Mouse (Mus musculus) sigmoid colon, adult 10 weeks (tissue): Measurements from ENCODE around the gene Gm44805. TPM values are rescaled to one million over a fixed set of nuclear protein-coding genes. Genes with fewer than 3 reads are reported as not detected.

Experiments used
- polyA plus RNA-seq: library from polyadenylated mRNA; stranded (reverse); fragments of 350-450 nt; fragmentation: Illumina TruSeq; extraction: RNeasy Lipid Tissue Mini Kit (QIAGEN cat#74804); gene quantifications from one replicate; pipeline ENCODE4 v1.2.3, GENCODE M21; 2014; ENCODE audit warnings: low read depth, low replicate concordance

Gene Gm44805
- 0.98 TPM for polyA plus RNA-seq

DNA sequence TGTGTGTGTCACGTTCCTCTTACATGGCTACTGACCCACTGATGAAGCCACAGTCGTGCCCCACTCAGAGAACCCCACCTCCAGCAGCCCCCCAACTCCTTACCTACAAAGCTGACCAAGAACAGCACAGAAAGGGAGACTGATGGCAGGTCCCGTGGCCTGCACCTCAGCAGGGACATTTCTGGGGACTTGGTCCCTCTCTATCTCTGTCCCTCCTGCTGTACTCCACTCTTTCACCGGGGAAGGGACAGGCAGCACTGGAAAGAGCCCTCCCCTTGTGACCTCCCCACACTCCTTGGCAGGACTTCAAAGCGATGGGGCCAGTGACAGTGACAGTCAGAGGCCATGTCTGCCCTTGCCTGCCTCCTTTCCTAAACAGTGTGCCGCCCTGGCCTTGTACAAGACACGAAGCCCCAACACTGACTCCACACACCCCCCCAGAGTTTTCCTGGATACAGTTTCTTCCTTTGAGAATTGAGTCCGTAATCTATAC, at the start of gene Gm44805, which contains the start of gene Apoc4:
Gene Gm44805 (minus strand): TSS at position 222 of the 493 bp plus-strand sequence.
Gene Apoc4 (minus strand): TSS at position 278 of the 493 bp plus-strand sequence.

DNA sequence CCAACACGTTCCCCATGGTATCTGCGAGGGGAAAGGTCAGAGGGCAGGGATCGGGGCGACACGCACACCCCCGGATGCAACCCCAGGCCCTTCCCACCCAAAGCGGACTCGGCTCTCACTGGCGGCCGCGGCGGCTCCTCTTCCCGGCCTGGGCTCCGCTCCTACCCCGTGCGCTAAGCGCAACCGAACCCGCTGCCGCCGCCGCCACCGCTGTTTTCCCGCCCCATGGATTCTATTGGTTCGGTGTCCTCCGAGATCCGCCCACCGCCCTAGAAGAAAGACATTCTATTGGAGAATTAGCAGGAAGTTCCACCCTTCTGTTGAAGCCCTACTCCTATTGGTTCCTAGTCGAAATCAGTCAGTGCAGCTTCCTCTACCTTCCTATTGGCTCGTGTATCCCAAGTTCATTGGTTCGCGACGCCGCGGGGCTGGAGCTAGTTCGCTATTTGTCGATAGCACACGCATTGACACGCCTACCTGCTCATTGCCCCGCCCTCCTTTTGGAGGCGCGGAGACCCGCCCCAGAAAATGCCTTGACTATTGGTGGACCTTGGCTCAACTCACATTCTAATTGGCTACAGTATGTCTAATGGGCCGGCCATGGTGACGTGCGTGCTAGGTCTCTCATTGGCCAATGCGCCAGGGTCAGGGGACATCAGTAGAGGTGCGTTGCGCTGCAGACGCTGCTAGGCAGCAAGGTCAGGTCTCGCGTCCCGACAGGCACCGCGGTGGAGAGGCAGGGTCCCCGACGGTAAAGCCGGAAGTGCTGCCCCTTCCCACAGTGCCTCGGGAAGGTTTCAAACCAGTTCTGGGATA, 34.2 kb upstream of the Gm44805 start, which contains the start of gene Tomm40:
Gene Tomm40 (minus strand): TSS at position 200 of the 816 bp plus-strand sequence.

DNA sequence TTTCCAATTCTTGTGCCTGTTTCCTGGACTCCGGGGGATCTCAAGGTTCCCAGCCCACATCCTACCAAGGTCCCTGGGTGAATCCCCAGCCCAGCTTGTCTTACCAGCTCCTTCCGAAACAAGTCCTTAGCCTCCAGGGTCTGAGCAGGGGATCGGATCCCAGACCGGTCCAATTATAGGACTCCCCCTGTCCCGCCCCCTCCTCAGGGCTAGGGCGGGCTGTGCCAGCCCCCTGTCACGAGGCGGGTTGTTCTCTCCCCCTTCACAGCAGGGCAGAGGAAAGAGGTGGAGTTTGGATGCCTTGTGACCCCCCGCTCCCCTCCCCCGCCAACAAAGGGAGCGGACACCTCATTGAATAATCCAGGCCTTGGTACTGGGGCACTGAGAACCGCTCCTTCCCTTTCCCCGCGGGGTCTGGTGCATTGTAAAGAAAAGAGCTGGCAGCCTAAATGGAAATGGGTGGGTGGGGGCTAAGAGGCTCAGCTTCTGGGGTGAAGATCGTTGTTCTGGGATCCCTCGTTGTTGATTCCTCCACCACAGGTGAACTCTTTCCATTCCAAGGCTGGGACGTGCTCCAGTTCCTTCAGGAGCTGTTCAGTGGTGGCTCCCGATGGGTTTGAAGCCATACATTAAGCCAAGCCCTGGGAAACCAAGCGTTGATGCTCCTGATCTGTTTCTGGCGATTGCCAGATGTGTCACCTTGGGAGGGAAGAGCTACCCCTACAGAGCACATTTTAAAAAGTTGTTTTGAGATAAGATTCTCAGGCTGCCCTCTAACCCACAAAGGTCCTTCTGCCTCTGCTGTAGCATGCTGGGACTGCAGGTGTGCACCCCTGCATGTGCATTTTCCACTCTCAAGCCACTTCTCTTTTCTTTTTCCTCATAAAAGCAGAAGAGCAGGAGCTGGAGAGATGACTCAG, 17.9 kb upstream of the Gm44805 start, which contains the start of gene Apoe:
Gene Apoe (minus strand): TSS at position 282 of the 920 bp plus-strand sequence.

DNA sequence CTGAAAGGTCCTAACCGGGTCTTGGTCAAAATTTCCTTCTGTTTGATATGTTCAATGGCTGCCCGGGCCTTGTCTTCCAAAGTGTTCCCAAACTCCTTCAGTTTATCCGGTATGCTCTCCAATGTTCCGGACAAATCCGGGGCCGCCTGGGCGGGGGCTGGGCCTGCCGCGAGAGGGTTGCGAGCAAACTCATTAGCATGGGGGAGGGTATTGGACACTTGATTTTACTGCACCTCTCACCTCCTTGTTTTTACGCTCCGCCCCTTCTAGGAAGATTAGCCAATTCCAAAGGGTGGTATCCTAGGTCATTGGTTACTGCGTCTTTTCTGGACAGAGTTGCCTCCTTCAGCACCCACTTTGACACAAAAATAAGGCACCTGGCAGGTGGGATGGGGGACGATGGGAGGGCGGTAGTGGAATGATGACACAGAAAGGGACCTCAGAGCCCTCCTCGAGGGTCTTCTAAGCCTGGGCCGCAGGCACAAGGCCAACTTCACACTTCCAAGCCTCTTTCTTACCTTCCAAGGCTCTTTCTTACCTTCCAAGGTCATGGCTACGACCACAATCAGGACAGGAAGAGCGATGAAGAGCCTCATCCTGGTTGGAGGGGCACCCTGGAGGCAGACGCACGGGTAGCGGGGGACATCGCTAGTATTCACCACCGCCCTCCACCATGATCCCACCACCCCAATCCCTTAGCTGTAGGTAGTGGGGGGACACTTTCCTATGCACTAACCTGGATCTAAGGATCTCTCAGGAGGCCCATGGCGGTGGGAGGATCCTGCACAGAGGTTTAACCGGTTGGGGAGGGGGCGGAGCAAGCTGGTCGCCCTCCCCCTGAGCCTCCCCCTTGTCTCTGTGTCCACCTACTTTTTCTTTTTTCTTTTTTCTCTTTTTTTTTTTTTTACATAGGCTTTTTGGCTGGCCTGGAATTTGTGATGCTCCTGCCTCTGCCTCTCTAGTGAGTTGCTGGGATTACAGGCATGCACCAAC, 10.9 kb upstream of the Gm44805 start, which contains the start of gene Apoc1:
Gene Apoc1 (minus strand): TSS at position 788 of the 993 bp plus-strand sequence.

DNA sequence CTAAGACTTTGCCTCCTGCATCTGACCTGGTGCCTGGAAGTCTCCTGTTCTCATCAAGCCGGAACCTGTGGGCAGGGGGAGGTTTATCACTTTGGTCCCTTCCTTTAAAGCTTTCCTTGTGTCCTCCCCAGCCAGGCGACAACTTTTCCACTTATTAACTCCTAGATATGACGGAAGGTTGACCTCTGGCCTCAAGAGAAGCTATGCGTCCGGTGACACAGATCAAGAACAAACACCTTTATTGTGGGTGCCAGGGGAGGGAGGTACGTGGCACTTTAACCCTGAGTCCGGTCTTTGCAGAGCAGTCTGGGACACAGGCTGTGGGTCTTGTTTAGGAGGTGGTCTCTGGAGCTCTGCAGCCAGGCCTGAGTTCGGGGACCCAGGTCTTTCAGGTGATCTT, 3.4 kb downstream of the Gm44805 start, which contains the start of gene Apoc2:
Gene Apoc2 (minus strand): TSS at position 70 of the 400 bp plus-strand sequence.

DNA sequence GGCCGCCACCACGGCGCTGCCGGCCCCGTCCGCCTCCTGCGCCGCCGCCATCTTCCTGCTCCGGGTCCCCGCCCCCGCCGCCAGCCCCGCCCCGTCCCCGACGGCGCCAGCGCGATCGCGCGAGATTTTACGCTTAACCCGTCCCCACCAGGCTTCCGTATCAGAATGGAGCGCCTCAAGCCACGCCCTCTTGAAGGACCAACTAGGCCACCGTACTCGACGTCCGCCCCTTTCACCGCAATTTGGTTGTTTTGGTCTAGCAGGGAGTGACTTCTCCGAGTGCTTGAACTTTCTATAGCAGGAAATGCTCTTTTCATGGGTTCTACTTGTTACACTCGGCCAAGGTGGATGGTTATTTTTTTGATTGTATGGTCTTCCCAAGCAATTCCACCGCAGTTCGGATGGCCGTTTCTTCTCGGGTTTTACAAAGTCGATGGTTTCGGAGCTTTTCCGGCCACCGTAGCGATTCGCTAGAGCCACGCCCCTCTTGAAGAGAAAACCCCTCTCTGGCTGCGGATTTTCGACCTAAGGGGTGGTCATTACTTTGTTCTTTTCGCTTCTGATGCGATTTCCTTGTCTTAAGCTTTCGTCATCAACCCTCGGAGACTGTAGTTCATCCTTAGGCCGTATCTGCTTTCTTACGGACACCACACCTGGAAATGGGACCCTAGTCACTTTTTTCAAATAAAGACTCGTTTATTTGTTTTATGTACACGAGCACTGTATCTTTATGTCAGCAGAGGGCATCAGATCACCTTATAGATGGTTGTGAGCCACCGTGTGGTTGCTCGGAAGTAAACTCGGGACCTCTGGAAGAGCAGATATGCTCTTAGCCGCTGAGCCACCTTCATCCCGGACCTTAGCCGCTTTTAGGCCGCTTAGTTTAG, 16.0 kb downstream of the Gm44805 start, which contains the start of gene Clptm1:
Gene Clptm1 (minus strand): TSS at position 79 of the 887 bp plus-strand sequence.

DNA sequence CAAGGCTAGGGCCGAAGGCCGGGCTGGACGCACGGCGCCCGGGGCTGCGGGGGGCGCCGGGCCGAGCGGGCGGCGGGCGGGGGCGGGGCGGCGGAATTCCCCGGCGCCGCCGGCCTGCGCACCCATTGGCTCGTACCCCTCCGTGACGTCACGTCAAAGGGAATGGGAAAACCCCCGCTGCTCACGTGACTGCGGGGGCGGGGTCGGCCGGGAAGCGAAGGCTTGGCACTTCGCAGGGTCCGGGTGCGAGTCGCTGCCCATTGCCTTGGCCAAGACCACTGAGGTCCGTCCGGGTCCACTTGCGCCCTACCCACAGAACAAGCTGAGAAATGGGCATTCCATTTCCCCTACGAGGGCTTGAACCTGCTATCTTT, 51.9 kb downstream of the Gm44805 start, which contains the start of gene Relb:
Gene Relb (minus strand): TSS at position 78 of the 374 bp plus-strand sequence.

Other genes starting within 250 kb of the Gm44805 start
- 1.7 TPM for gene Mark4, start 222.6 kb downstream of the Gm44805 start, polyA plus RNA-seq
- gene Exoc3l2, start 218.1 kb downstream of the Gm44805 start, polyA plus RNA-seq, result not detected
- gene Bloc1s3, start 173.1 kb downstream of the Gm44805 start, polyA plus RNA-seq, result 4.9 TPM
- gene Trappc6a, start 173.0 kb downstream of the Gm44805 start, polyA plus RNA-seq, result not detected
- gene Nkpd1, start 163.6 kb downstream of the Gm44805 start, polyA plus RNA-seq, result not detected
- 0.66 TPM for gene Ppp1r37, start 118.3 kb downstream of the Gm44805 start, polyA plus RNA-seq
- not detected for gene Zfp296, start 104.1 kb downstream of the Gm44805 start, polyA plus RNA-seq
- 12.7 TPM for gene Gemin7, start 103.8 kb downstream of the Gm44805 start, polyA plus RNA-seq
- gene Clasrp, start 76.9 kb downstream of the Gm44805 start, polyA plus RNA-seq, result 7.1 TPM
- 5.0 TPM for gene Relb, start 52.0 kb downstream of the Gm44805 start, polyA plus RNA-seq
- 24.0 TPM for gene Clptm1, start 16.4 kb downstream of the Gm44805 start, polyA plus RNA-seq
- not detected for gene Apoc2, start 3.5 kb downstream of the Gm44805 start, polyA plus RNA-seq
- not detected for gene Apoc4, start 56 bp upstream of the Gm44805 start, polyA plus RNA-seq
- gene Apoc1, start 11.2 kb upstream of the Gm44805 start, polyA plus RNA-seq, result not detected
- 3.8 TPM for gene Apoe, start 17.8 kb upstream of the Gm44805 start, polyA plus RNA-seq
- gene Tomm40, start 34.0 kb upstream of the Gm44805 start, polyA plus RNA-seq, result 0.82 TPM
- 5.2 TPM for gene Nectin2, start 69.1 kb upstream of the Gm44805 start, polyA plus RNA-seq
- not detected for gene Bcam, start 89.6 kb upstream of the Gm44805 start, polyA plus RNA-seq
- gene Cblc, start 115.4 kb upstream of the Gm44805 start, polyA plus RNA-seq, result 5.7 TPM
- 1.9 TPM for gene Bcl3, start 141.3 kb upstream of the Gm44805 start, polyA plus RNA-seq
- gene Gm19345, start 170.6 kb upstream of the Gm44805 start, polyA plus RNA-seq, result not detected
- not detected for gene Ceacam16, start 179.9 kb upstream of the Gm44805 start, polyA plus RNA-seq
- not detected for gene Ceacam19, start 206.5 kb upstream of the Gm44805 start, polyA plus RNA-seq
- gene Pvr, start 239.7 kb upstream of the Gm44805 start, polyA plus RNA-seq, result 27.6 TPM